Mouse (Mus musculus): ENCODE measurements around the gene Actn4. TPM values are rescaled to one million over a fixed set of nuclear protein-coding genes. Genes with fewer than 3 reads are reported as not detected.

Actn4 gene
- total and polyA plus RNA-seq, 3 experiments: 60.5 to 267 TPM; not detected in 1

DNA sequence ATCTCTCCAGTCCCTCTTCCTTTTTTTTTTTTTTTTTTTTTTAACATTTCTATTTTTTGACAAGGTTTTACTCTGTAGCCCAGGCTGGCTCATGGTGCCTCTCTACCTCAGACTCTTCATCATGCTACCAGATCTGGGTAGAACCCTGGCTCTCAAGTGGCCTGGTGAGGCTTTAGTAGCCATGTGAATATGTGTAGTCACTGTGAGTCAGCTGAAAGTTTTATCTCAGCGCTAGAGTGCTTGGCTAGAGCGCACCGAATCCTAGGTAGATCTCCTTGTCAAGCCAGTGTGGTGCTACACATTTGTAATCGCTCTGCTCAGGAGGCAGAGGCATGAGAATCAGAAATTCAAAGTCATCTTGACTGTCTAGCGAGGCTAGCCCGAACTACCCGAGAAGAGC is 85.0 kb downstream of the Actn4 start (continued):
- TF ChIP-seq ELF1 (IDR thresholded peaks at IDR 0.05; ENCODE audit: low read depth, low read length) (peak; percentile 38; the same call in 1 of the 2 replicates), CHD2 (IDR thresholded peaks at IDR 0.05; ENCODE audit: low read length) (no peak), NRF1 (IDR thresholded peaks at IDR 0.05; ENCODE audit: insufficient read depth, low read depth, low read length, poor library complexity, severe bottlenecking) (0 out of 2 replicates have a peak, but pooled peaks have one; percentile 18), TBP (IDR thresholded peaks at IDR 0.05; ENCODE audit: low read depth, low read length) (no peak; the same call in 1 of the 2 replicates), EP300 (IDR thresholded peaks at IDR 0.05; ENCODE audit: low read depth in 1 of 2, low read length in 2 of 2) (peak; percentile 79 to 84), MAZ (IDR thresholded peaks at IDR 0.05; ENCODE audit: low read depth, low read length) (0 out of 2 replicates have a peak, but pooled peaks have one; percentile 27), TAL1 (IDR thresholded peaks at IDR 0.05; ENCODE audit: low read length) (no peak), E2F4 (IDR thresholded peaks at IDR 0.05; ENCODE audit: borderline replicate concordance, low read depth, low read length) (no peak), MAFK (IDR thresholded peaks at IDR 0.05; ENCODE audit: borderline replicate concordance, low read depth, low read length) (peak; percentile 91), RCOR1 (IDR thresholded peaks at IDR 0.05; ENCODE audit: low read depth, low read length) (peak; percentile 22; the same call in 1 of the 2 replicates), USF2 (IDR thresholded peaks at IDR 0.05; ENCODE audit: borderline replicate concordance in 1 of 2, insufficient read depth in 1 of 2, low read depth in 1 of 2, low read length in 2 of 2) (no peak), USF1 (IDR thresholded peaks at IDR 0.05; ENCODE audit: low read depth, low read length) (peak; percentile 19; the same call in 1 of the 2 replicates), ZMIZ1 (IDR thresholded peaks at IDR 0.05; ENCODE audit: low read depth, low read length) (no peak), MAX (IDR thresholded peaks at IDR 0.05; ENCODE audit: low read length) (no peak), GATA1 (IDR thresholded peaks at IDR 0.05; ENCODE audit: low read depth, low read length) (peak; percentile 71)

DNA sequence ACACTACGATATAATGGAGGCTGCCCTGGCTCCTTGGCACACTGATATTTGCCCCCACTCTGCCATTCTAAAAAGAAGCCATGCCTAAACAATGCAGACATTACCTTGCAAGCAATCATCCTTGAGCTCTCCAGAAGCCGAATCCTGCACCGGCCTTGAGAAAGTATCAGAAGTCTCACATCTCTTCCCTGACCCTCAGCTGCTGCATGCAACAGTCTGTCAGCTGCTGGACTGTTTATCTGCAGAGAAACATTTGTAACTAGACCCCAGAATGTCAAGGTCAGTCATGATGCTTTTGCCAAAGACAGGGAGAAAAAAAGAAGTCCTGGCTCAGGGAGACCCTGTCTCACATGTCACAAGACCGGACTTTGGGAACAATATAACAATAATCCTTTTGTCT is 86.0 kb downstream of the Actn4 start:
- TF ChIP-seq USF2 (IDR thresholded peaks at IDR 0.05; ENCODE audit: borderline replicate concordance in 1 of 2, insufficient read depth in 1 of 2, low read depth in 1 of 2, low read length in 2 of 2): no peak
- no peak for TF ChIP-seq EP300 (IDR thresholded peaks at IDR 0.05; ENCODE audit: low read depth in 1 of 2, low read length in 2 of 2)
- no peak for TF ChIP-seq TAL1 (IDR thresholded peaks at IDR 0.05; ENCODE audit: low read length)
- no peak for TF ChIP-seq ELF1 (IDR thresholded peaks at IDR 0.05; ENCODE audit: low read depth, low read length)
- TF ChIP-seq ETS1 (IDR thresholded peaks at IDR 0.05; ENCODE audit: low read depth, low read length): 0 out of 2 replicates have a peak, but pooled peaks have one; percentile 18
- TF ChIP-seq E2F4 (IDR thresholded peaks at IDR 0.05; ENCODE audit: borderline replicate concordance, low read depth, low read length): no peak
- no peak for TF ChIP-seq USF1 (IDR thresholded peaks at IDR 0.05; ENCODE audit: low read depth, low read length)
- Histone ChIP-seq H3K79me2 (ENCODE audit: control insufficient read depth, insufficient read depth, low read length, poor library complexity) (no peaks in the 10 kb centered on the region), H3K27me3 (ENCODE audit: control insufficient read depth in 1 of 2, insufficient read depth in 2 of 2, low read length in 2 of 2) (no peaks in the 10 kb centered on the region), H3K27ac (ENCODE audit: control insufficient read depth, low read depth, low read length) (no peak overlapping the region), H3K4me3 (ENCODE audit: control insufficient read depth in 1 of 2, insufficient read depth in 1 of 2, low read depth in 2 of 2, low read length in 2 of 2) (no peak overlapping the region), H3K4me1 (ENCODE audit: control insufficient read depth in 1 of 2, insufficient read depth in 2 of 2, low read length in 2 of 2) (peaks cover 25 to 28% of the 10 kb centered on the region in 2 experiments), H3K9me3 (replicated peaks; ENCODE audit: insufficient read depth, low read length) (no peaks in the 10 kb centered on the region), H3K9ac (ENCODE audit: control insufficient read depth, low read depth, low read length, poor library complexity, severe bottlenecking) (no peak overlapping the region), H3K36me3 (ENCODE audit: control insufficient read depth in 1 of 2, insufficient read depth in 2 of 2, low read length in 2 of 2) (peaks cover 0 to 16% of the 10 kb centered on the region in 2 experiments; a peak in 2 of 4 replicates)
- no peak for DNase-seq (ENCODE audit: low read depth, low spot score)

Data from MEL (cell line).